Mouse (Mus musculus) ES-Bruce4 (cell line): Measurements from ENCODE around the gene Pate4. TPM values are rescaled to one million over a fixed set of nuclear protein-coding genes. Genes with fewer than 3 reads are reported as not detected.

Experiments
- H3K27ac ChIP-seq: 2 replicates; pipeline ENCODE4 v1.5.1; 2012; ENCODE audit warnings: low read length, inconsistent platforms; ENCODE audit not compliant: insufficient read depth
- H3K27me3 ChIP-seq: 2 replicates; pipeline ENCODE4 v1.6.1; 2012; ENCODE audit warnings: mild to moderate bottlenecking, low read length, inconsistent platforms; ENCODE audit not compliant: control insufficient read depth, poor library complexity, insufficient read depth, severe bottlenecking
- H3K36me3 ChIP-seq: 2 replicates; pipeline ENCODE4 v1.6.1; 2012; ENCODE audit warnings: inconsistent platforms, mild to moderate bottlenecking, low read length, moderate library complexity; ENCODE audit not compliant: control insufficient read depth, poor library complexity, insufficient read depth, severe bottlenecking
- H3K4me1 ChIP-seq: one replicate; pipeline ENCODE4 v1.8.1; 2011; ENCODE audit warnings: low read length; ENCODE audit not compliant: control insufficient read depth, insufficient read depth
- H3K4me3 ChIP-seq: 2 replicates; pipeline ENCODE4 v1.5.1; 2011; ENCODE audit warnings: low read depth, mild to moderate bottlenecking, low read length
- H3K9ac ChIP-seq: 2 replicates; pipeline ENCODE4 v1.6.1; 2012; ENCODE audit warnings: low read depth, mild to moderate bottlenecking, inconsistent platforms; ENCODE audit not compliant: poor library complexity, severe bottlenecking
- H3K9me3 ChIP-seq: replicated peaks from 2 replicates; pipeline ENCODE4 v1.6.1; 2012; ENCODE audit warnings: mild to moderate bottlenecking, low read length, inconsistent platforms; ENCODE audit not compliant: control insufficient read depth, poor library complexity, insufficient read depth, severe bottlenecking
- CTCF ChIP-seq: IDR thresholded peaks from one replicate; pipeline ENCODE4 v1.8.1; 2011; ENCODE audit warnings: low read depth, low read length
- EP300 ChIP-seq: IDR thresholded peaks from 2 replicates; pipeline ENCODE4 v1.6.1; 2011; ENCODE audit warnings: low read depth, low read length; ENCODE audit not compliant: insufficient read depth
- POLR2A ChIP-seq: IDR thresholded peaks from one replicate; pipeline ENCODE4 v1.8.1; 2011; ENCODE audit warnings: low read length; ENCODE audit not compliant: insufficient read depth
- polyA plus RNA-seq: library from polyadenylated mRNA; stranded (reverse); fragments of >200 nt; gene quantifications from 2 replicates; pipeline ENCODE4 v1.2.4, GENCODE M21; 2011; ENCODE audit warnings: low read depth; ENCODE audit not compliant: missing spikeins, insufficient read depth, insufficient read length

Pate4 gene
- polyA plus RNA-seq, 1 experiment = not detected

- H3K36me3 ChIP-seq = peaks cover 58% of the 10 kb centered on the region
- H3K27me3 ChIP-seq = no peaks in the 10 kb centered on the region
- no peaks in the 10 kb centered on the region for H3K9me3 ChIP-seq
- no peak overlapping the region for H3K27ac ChIP-seq
- no peak overlapping the region for H3K9ac ChIP-seq
- H3K4me3 ChIP-seq = no peak overlapping the region
- no peak for TF ChIP-seq CTCF
- no peak for TF ChIP-seq EP300
- TF ChIP-seq POLR2A = no peak
- no peaks in the 10 kb centered on the region for H3K4me1 ChIP-seq
Measured at GRCm38 (mm10) chr9:35564536-35565240, 47.1 kb downstream of the Pate4 start.

- TF ChIP-seq POLR2A (no peak), CTCF (no peak), EP300 (no peak)
- Histone ChIP-seq H3K27me3 (peaks cover 4% of the 10 kb centered on the region; the same call in 1 of the 2 replicates), H3K4me3 (no peak overlapping the region), H3K36me3 (peaks cover 40% of the 10 kb centered on the region), H3K27ac (no peak overlapping the region), H3K9me3 (no peaks in the 10 kb centered on the region), H3K4me1 (no peaks in the 10 kb centered on the region), H3K9ac (no peak overlapping the region)
Measured at GRCm38 (mm10) chr9:35561583-35561982, 50.2 kb downstream of the Pate4 start.

GRCm38 (mm10) chr9:35561076-35561475 lies 50.7 kb downstream of the Pate4 start:
- Histone ChIP-seq H3K9ac (no peak overlapping the region), H3K4me1 (no peaks in the 10 kb centered on the region), H3K4me3 (no peak overlapping the region), H3K36me3 (peaks cover 36% of the 10 kb centered on the region), H3K27ac (no peak overlapping the region), H3K27me3 (peaks cover 4% of the 10 kb centered on the region; the same call in 1 of the 2 replicates), H3K9me3 (no peaks in the 10 kb centered on the region)
- TF ChIP-seq POLR2A (no peak), CTCF (no peak), EP300 (no peak)

- no peak overlapping the region for H3K27ac ChIP-seq
- H3K27me3 ChIP-seq = peaks cover 4% of the 10 kb centered on the region; the same call in 1 of the 2 replicates
- H3K9me3 ChIP-seq = no peaks in the 10 kb centered on the region
- no peaks in the 10 kb centered on the region for H3K4me1 ChIP-seq
- H3K9ac ChIP-seq = peak overlapping the region; percentile 89
- peak overlapping the region; percentile 93 for H3K4me3 ChIP-seq
- peaks cover 18% of the 10 kb centered on the region for H3K36me3 ChIP-seq
- TF ChIP-seq CTCF (no peak), POLR2A (peak; percentile 62)
Measured at GRCm38 (mm10) chr9:35559009-35559890, 52.5 kb downstream of the Pate4 start.

GRCm38 (mm10) chr9:35558257-35559008 lies 53.3 kb downstream of the Pate4 start, which contains the start of the genes Ddx25 and Pus3:
Ddx25 (minus strand) TSS chr9:35558528.
Pus3 (plus strand) TSS chr9:35558595.
- Histone ChIP-seq H3K4me1 (no peaks in the 10 kb centered on the region), H3K4me3 (peak within 1 kb of the TSS; percentile 93), H3K9me3 (no peaks in the 10 kb centered on the region), H3K27ac (no peak within 1 kb of the TSS), H3K27me3 (peaks cover 4% of the 10 kb centered on the region; the same call in 1 of the 2 replicates), H3K36me3 (peaks cover 14% of the 10 kb centered on the region), H3K9ac (peak within 1 kb of the TSS; percentile 89)
- TF ChIP-seq POLR2A (no peak), EP300 (no peak), CTCF (no peak)

Other genes starting within 250 kb of the Pate4 start
- 22.9 and 31.1 TPM in 2 replicates for gene Cdon, start 190.8 kb downstream of the Pate4 start, polyA plus RNA-seq
- not detected in 2 replicates for gene Gm1113, start 93.7 kb downstream of the Pate4 start, polyA plus RNA-seq
- 2.2 and 2.4 TPM in 2 replicates for gene Ddx25, start 53.4 kb downstream of the Pate4 start, polyA plus RNA-seq
- 16.3 and 20.3 TPM in 2 replicates for gene Pus3, start 53.3 kb downstream of the Pate4 start, polyA plus RNA-seq
- gene Pate2, start 41.7 kb downstream of the Pate4 start, polyA plus RNA-seq = 1.7 TPM in 2 replicates
- gene Hyls1, start 41.5 kb downstream of the Pate4 start, polyA plus RNA-seq = 26.1 and 29.5 TPM in 2 replicates
- gene Pate3, start 36.3 kb upstream of the Pate4 start, polyA plus RNA-seq = not detected in 2 replicates
- not detected in 2 replicates for gene Pate1, start 75.4 kb upstream of the Pate4 start, polyA plus RNA-seq
- not detected in 2 replicates for gene Gm17677, start 129.1 kb upstream of the Pate4 start, polyA plus RNA-seq
- not detected in 2 replicates for gene Gm17727, start 166.2 kb upstream of the Pate4 start, polyA plus RNA-seq
- not detected in 2 replicates for gene Gm27235, start 178.2 kb upstream of the Pate4 start, polyA plus RNA-seq
- gene D730048I06Rik, start 178.2 kb upstream of the Pate4 start, polyA plus RNA-seq = not detected in 2 replicates
- not detected in 2 replicates for gene 9230110F15Rik, start 232.2 kb upstream of the Pate4 start, polyA plus RNA-seq